Mouse (Mus musculus): ENCODE data around the gene Pou3f3. TPM values are rescaled to one million over a fixed set of nuclear protein-coding genes. Genes with fewer than 3 reads are reported as not detected.

Gene Pou3f3
- total RNA-seq (2023) = not detected

GRCm38 (mm10) chr1:42695578-42695915, at the start of gene Pou3f3:
TSS of gene Pou3f3 (plus strand) at chr1:42695768.

Other genes with a start within 250 kb of the Pou3f3 start
- 10 to 100 TPM; 45.9 to 52.7 TPM for gene Mrps9, start 155.5 kb downstream of the Pou3f3 start, total RNA-seq (2023)